Mouse (Mus musculus): ENCODE measurements around the gene Has3. TPM values are rescaled to one million over a fixed set of nuclear protein-coding genes. Genes with fewer than 3 reads are reported as not detected.
A peak's percentile ranks its signal among the peaks of the same experiment; 100 is the strongest.

Gene Has3
- polyA plus RNA-seq, 1 experiment from 2014 or later = 0.76 TPM

DNA sequence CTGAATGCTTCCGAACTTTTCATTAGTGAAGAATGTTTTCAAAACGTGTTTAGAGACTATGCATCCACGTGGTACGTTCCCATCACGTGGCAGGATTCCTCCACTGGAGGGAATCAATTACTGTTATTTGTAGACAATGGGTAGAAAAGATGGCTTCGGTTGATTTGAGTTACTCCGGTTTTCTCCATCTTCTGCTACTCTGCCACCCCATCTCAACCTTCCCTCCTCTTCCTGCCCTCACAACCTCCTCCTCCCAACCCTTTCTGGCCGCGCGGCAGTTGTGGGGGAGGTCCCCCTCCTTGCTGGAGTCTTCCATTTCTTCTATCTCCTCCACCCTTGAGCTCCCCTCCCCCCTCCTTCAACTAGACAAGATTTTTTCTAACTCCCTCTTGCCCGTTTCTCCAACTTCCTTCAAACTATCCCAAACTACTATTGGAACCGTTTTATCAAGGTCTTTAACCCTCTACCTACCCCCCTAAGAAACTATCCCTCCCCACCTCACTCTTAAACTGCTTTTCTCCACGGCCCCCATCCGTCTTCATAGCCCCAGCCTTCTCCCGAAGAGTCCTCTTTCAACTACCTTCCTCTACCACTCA is 22.3 kb downstream of the Has3 start:
- WGBS = under 1% methylated on average over 15 of the region's 15 CpGs
- Histone ChIP-seq H3K4me1 (peaks cover 13% of the 10 kb centered on the region), H3K4me2 (peak overlapping the region; percentile 62), H3K36me3 (peaks cover 22% of the 10 kb centered on the region), H3K27ac (peak overlapping the region; percentile 95), H3K4me3 (peak overlapping the region; percentile 95), H3K9me3 (no peaks in the 10 kb centered on the region), H3K27me3 (no peaks in the 10 kb centered on the region), H3K9ac (peak overlapping the region; percentile 91)
- ATAC-seq (ENCODE audit: insufficient number of reproducible peaks, low FRiP score, low TSS enrichment, low read depth) = no peak

DNA sequence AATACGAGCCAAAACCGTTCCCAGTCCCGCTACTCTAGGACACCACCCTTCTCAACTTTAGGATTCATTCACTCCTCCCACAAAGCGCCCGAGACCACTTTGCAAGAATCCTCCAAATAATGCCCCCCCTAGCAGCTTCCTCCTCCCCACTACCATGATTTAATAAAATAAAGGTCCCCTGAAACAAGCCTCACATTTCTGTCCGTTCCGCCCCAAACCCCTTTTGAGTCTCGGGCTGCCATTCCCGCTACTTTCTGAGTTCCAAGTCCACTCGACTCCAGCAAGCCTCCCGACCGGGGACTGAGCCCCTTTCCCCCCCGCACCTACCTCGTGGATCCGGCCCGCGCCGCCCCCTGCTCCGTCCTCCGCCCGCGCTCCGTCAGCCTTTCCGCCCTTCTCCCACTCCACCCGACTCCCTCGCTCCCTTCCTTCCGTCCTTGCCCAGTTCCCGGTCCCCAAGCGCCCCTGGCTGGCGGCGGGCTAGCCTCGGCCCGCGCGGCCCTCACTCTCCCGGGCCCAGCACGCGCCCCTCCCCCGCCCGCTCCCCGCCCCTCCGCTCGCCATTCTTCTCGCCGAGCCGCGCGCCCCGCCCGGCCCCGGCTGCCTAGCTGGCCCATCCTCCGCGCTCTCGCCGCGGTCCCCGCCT is 22.9 kb downstream of the Has3 start:
- WGBS = 3% methylated on average over 49 of the region's 57 CpGs
- peaks cover 28% of the 10 kb centered on the region for H3K36me3 ChIP-seq
- peak overlapping the region; percentile 95 for H3K4me3 ChIP-seq
- peak; percentile 67 for ATAC-seq (ENCODE audit: insufficient number of reproducible peaks, low FRiP score, low TSS enrichment, low read depth)
- H3K4me2 ChIP-seq = peak overlapping the region; percentile 62
- H3K9ac ChIP-seq = peak overlapping the region; percentile 91
- H3K9me3 ChIP-seq = no peaks in the 10 kb centered on the region
- H3K27me3 ChIP-seq = no peaks in the 10 kb centered on the region
- H3K27ac ChIP-seq = peak overlapping the region; percentile 95
- H3K4me1 ChIP-seq = peaks cover 13% of the 10 kb centered on the region

DNA sequence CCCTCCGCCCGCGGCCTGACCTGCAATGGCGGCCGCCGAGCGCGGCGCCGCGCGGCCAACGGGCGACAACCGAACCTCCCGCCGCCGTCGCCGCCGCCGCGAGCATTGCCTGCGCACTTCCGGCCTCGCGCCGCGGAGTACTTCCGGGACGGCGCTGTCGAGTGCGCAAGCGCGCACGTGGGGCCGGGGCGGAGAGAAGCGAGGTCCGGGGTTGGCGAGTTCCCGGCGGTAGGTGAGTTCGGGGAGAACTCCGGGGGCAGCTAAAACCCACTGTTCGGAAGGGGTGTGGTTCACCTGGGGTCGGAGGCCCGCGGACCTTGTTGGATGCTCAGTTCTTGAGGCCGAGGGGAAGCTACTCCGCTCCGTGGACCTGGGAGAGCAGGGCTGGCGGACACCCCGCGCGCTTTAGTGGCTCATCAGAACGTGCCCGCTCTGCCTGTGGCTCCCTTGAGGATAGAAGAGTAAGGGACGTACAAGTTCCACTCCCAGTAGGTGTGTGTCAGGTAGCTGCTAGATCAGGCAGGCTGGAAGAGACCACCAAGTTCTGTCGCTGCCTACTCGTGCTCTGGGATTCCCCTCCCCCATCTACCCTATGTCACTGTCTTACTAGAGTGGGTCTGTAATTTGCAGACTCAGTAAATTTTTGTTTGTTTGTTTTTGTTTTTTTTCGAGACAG is 23.6 kb downstream of the Has3 start, which contains the start of gene Utp4:
Gene Utp4, plus strand, starts transcription at position 156 of the 676 bp plus-strand sequence.
- ATAC-seq (ENCODE audit: insufficient number of reproducible peaks, low FRiP score, low TSS enrichment, low read depth) = peak; percentile 88
- Histone ChIP-seq H3K36me3 (peaks cover 35% of the 10 kb centered on the region), H3K9me3 (no peaks in the 10 kb centered on the region), H3K27ac (peak within 1 kb of the TSS; percentile 95), H3K4me1 (peaks cover 13% of the 10 kb centered on the region), H3K9ac (peak within 1 kb of the TSS; percentile 91), H3K4me2 (peak within 1 kb of the TSS; percentile 62), H3K27me3 (no peaks in the 10 kb centered on the region), H3K4me3 (peak within 1 kb of the TSS; percentile 95)
- under 1% methylated on average over 62 of the region's 63 CpGs for WGBS

DNA sequence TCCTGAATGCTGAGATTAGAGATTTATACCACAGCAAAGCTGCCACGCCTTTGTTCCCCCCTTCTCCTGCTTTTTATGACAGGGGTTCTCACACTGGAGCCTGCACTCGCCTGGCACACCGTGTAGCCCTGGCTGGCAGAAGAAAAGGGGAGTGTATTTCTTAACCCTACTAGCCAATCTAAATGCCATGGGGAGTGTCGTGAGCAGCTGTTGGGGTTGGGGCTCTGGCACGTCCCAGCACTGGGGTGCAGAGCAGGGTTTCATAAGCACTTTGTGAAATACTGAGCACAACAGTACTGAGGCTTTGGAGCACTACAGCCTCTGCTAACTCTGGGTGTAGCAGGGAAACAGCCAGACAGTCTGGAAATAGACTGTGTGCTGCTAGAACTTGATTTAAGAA is 29.4 kb downstream of the Has3 start:
- 83% methylated on average over 5 of the region's 5 CpGs for WGBS
- no peak overlapping the region for H3K4me3 ChIP-seq
- no peak for ATAC-seq (ENCODE audit: insufficient number of reproducible peaks, low FRiP score, low TSS enrichment, low read depth)
- peaks cover 90% of the 10 kb centered on the region for H3K36me3 ChIP-seq
- H3K27me3 ChIP-seq = no peaks in the 10 kb centered on the region
- no peak overlapping the region for H3K4me2 ChIP-seq
- H3K27ac ChIP-seq = no peak overlapping the region
- H3K4me1 ChIP-seq = peaks cover under 1% of the 10 kb centered on the region; the same call in 1 of the 2 replicates
- no peak overlapping the region for H3K9ac ChIP-seq
- no peaks in the 10 kb centered on the region for H3K9me3 ChIP-seq

DNA sequence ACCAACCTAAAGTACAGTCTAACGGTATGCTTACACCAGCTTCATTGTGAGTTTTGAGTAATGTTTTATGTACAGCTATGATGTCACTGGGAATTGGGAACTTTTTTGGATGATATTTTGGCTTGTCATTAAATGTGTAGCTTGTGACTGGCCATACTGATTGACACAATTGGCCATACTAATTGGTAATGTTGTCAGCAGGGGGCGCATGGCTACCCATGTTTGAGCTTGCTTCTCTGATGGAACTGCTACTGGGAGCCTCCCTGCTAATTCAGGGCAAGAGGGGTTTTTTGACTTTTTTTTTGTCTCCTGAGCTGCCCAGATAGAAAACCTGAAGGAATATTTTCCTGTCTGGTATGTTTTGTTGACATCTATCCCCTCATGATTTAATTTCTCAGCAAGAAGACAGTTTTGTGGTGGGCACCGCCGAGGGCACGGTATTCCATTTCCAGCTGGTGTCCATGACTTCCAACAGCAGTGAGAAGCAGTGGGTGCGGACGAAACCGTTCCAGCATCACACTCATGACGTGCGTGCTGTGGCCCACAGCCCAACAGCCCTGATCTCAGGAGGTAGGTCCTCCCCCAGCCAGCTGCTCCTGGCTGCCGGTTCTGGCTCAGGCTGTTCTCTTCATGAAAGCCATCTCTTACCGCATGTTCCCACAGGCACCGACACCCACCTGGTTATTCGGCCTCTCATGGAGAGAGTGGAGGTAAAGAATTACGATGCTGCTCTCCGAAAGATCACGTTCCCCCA is 35.9 kb downstream of the Has3 start:
- H3K36me3 ChIP-seq = peaks cover 80% of the 10 kb centered on the region
- WGBS = 90% methylated on average over 17 of the region's 17 CpGs
- ATAC-seq (ENCODE audit: insufficient number of reproducible peaks, low FRiP score, low TSS enrichment, low read depth) = no peak

DNA sequence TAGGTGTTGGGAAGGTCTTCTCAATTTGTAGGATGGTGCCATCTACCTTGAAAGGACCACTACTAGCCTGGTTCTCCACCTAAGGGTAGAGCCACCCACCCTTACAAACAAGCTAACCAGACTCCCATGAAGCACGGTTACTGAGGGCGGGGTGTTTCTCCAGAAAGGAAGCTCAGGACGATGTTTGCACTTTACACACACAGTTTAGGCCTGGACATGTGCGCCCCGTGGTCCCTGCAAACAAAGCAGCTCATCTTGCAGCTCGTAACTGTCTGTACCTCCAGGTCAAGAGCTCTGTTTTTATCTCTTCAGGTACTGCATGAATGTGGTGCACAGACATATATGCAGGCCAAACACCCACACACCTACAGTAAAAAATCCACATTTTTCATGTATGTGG is 36.6 kb downstream of the Has3 start:
- H3K27ac ChIP-seq = no peak overlapping the region
- no peaks in the 10 kb centered on the region for H3K9me3 ChIP-seq
- WGBS = 94% methylated on average over 6 of the region's 6 CpGs
- peaks cover 78% of the 10 kb centered on the region for H3K36me3 ChIP-seq
- H3K4me3 ChIP-seq = no peak overlapping the region
- H3K4me2 ChIP-seq = no peak overlapping the region
- ATAC-seq (ENCODE audit: insufficient number of reproducible peaks, low FRiP score, low TSS enrichment, low read depth) = no peak
- no peak overlapping the region for H3K9ac ChIP-seq
- H3K27me3 ChIP-seq = no peaks in the 10 kb centered on the region
- H3K4me1 ChIP-seq = no peaks in the 10 kb centered on the region

More for the DNA sequence above, 35.9 kb downstream of the Has3 start:
- Histone ChIP-seq H3K4me1 (no peaks in the 10 kb centered on the region), H3K9me3 (no peaks in the 10 kb centered on the region), H3K9ac (no peak overlapping the region), H3K27me3 (no peaks in the 10 kb centered on the region), H3K27ac (no peak overlapping the region), H3K4me3 (no peak overlapping the region), H3K4me2 (no peak overlapping the region)

DNA sequence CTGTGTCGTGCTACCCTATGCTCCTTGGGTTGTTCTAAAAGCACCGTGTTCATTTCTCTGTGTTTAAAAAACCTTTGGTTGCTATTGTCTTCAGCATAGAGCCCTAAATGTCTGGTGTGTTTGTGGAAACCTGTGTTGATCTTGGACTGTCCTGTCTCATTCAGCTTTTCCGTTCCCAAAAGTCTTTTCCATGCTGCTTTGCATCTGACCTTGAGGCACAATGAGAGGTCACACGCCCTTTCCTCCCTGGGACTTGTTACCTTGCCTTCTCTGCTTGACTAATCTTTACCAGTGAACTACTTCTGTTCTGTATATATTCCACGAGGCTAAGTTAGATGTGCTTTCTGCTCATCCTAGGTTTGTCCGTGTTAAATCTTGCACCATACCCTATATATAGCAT is 37.4 kb downstream of the Has3 start:
- peaks cover 77% of the 10 kb centered on the region for H3K36me3 ChIP-seq
- no peak for ATAC-seq (ENCODE audit: insufficient number of reproducible peaks, low FRiP score, low TSS enrichment, low read depth)
- no peak overlapping the region for H3K4me3 ChIP-seq
- no peak overlapping the region for H3K4me2 ChIP-seq
- no peaks in the 10 kb centered on the region for H3K4me1 ChIP-seq
- WGBS = 90% methylated on average over 6 of the region's 6 CpGs
- no peaks in the 10 kb centered on the region for H3K27me3 ChIP-seq
- H3K27ac ChIP-seq = no peak overlapping the region
- H3K9ac ChIP-seq = no peak overlapping the region
- H3K9me3 ChIP-seq = no peaks in the 10 kb centered on the region

DNA sequence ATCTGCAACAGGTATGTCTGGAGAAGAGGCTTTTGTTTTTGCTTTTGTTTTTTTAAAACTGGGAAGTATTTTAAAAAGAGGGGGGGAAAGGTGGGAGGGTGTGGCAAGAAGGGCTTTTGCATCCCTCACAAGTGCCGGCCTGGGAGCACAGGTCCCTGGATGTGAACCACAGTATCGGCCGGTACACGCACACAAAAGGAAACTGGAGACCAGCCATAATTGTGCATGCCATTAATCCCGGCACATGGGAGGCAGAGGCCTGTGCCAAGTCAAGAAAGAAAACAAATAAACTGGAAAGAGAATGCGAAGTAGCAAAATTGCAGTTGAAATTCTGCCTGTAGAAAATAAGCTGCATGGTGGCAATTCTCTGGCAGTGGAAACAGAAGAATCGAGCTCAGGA is 38.2 kb downstream of the Has3 start:
- peaks cover 75% of the 10 kb centered on the region for H3K36me3 ChIP-seq
- 81% methylated on average over 7 of the region's 7 CpGs for WGBS
- ATAC-seq (ENCODE audit: insufficient number of reproducible peaks, low FRiP score, low TSS enrichment, low read depth) = no peak

DNA sequence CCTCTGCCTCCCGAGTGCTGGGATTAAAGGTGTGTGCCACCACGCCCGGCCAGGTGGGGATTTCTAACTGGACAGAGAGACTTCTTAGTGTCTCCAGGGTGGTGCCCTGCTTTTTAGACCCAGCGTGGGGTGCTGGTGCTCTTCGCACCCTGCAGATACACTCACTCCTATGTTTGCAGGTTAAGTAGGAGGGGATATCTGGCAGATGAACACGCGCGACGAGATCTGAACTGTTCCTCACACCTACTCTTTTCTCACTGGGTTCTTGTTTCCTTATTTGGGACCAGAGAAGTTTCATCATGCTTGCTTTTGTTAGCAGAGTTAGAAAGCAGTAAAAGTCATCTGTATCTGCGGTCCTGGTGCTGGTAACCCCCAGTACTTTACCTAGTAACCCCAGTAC is 43.6 kb downstream of the Has3 start:
- no peak overlapping the region for H3K4me3 ChIP-seq
- H3K4me2 ChIP-seq = no peak overlapping the region
- H3K36me3 ChIP-seq = peaks cover 77% of the 10 kb centered on the region
- 94% methylated on average over 10 of the region's 10 CpGs for WGBS
- H3K4me1 ChIP-seq = no peaks in the 10 kb centered on the region
- no peak overlapping the region for H3K27ac ChIP-seq
- no peak for ATAC-seq (ENCODE audit: insufficient number of reproducible peaks, low FRiP score, low TSS enrichment, low read depth)
- H3K9me3 ChIP-seq = no peaks in the 10 kb centered on the region
- no peaks in the 10 kb centered on the region for H3K27me3 ChIP-seq
- no peak overlapping the region for H3K9ac ChIP-seq

More for the DNA sequence above, 38.2 kb downstream of the Has3 start:
- H3K4me2 ChIP-seq = no peak overlapping the region
- no peak overlapping the region for H3K27ac ChIP-seq
- no peak overlapping the region for H3K9ac ChIP-seq
- no peaks in the 10 kb centered on the region for H3K27me3 ChIP-seq
- no peaks in the 10 kb centered on the region for H3K9me3 ChIP-seq
- H3K4me3 ChIP-seq = no peak overlapping the region
- H3K4me1 ChIP-seq = no peaks in the 10 kb centered on the region

DNA sequence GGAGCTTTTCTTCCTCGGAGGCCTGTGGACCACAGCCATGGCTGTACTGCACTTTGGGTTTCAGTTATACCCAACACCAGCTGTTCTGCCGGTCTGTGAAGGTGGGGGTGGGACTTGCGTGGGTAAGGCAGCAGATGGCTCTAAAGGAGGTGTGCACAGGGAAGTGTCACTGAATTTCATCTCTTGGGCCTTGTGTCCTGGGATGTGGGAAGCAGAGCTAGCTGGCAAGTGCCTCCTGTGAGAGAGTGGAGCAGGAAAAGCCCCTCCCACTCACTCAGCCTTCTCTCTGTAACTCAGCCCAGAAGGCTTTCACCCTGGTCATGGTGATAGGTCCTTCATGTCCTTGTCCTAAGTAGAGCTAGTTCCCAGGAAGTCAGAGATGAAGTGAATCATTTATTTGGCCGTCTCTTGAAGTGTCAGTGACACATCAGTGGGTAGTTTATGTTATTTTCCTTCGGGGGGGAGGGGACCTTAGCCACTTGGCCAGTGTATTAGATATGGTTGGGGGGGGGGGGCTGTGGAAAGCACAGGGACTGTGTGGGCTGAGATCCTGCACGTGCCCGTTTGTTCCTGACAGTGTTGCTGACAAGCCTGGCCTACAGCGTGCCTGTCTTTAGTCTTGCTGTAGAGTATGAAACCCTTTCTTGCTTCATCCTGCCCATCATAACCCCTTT is 49.8 kb downstream of the Has3 start:
- H3K9ac ChIP-seq = no peak overlapping the region
- no peaks in the 10 kb centered on the region for H3K9me3 ChIP-seq
- WGBS = 89% methylated on average over 8 of the region's 8 CpGs
- no peak overlapping the region for H3K4me3 ChIP-seq
- H3K4me1 ChIP-seq = peaks cover 6% of the 10 kb centered on the region; the same call in 1 of the 2 replicates
- H3K27ac ChIP-seq = no peak overlapping the region
- no peaks in the 10 kb centered on the region for H3K27me3 ChIP-seq
- peaks cover 81% of the 10 kb centered on the region for H3K36me3 ChIP-seq
- no peak for ATAC-seq (ENCODE audit: insufficient number of reproducible peaks, low FRiP score, low TSS enrichment, low read depth)
- no peak overlapping the region for H3K4me2 ChIP-seq

DNA sequence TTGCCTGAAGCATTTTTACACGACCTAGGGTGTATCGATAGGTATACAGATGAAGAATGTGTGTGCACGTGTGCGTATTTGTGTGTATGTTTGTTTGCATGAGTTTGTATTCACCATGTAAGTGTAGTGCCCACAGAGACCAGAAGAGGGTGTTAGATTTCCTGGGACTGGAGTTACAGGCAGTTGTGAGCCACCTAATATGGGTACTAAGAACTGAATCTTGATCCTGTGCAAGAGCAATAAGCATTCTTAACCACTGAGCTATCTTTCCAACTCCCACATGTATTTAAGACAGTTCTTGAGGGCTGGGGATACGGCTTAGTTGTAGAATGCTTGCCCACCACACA is 50.3 kb downstream of the Has3 start:
- WGBS = 95% methylated on average over 5 of the region's 5 CpGs
- Histone ChIP-seq H3K36me3 (peaks cover 76% of the 10 kb centered on the region), H3K4me2 (no peak overlapping the region)

More for the DNA sequence above, 50.3 kb downstream of the Has3 start:
- Histone ChIP-seq H3K9ac (no peak overlapping the region), H3K4me1 (peaks cover 6% of the 10 kb centered on the region; the same call in 1 of the 2 replicates), H3K9me3 (no peaks in the 10 kb centered on the region), H3K27ac (no peak overlapping the region), H3K27me3 (no peaks in the 10 kb centered on the region), H3K4me3 (no peak overlapping the region)
- no peak for ATAC-seq (ENCODE audit: insufficient number of reproducible peaks, low FRiP score, low TSS enrichment, low read depth)
